Mouse (Mus musculus): ENCODE results near the gene Dcaf6. TPM values are rescaled to one million over a fixed set of nuclear protein-coding genes. Genes with fewer than 3 reads are reported as not detected.
"Not testable (repeated sequence)": the region's sequence is repeated elsewhere in the genome, so short reads cannot be mapped to it uniquely, and the experiment has no call there.

The Dcaf6 gene
- total RNA-seq, 1 experiment from 2014 or later: 22.0 TPM

DNA sequence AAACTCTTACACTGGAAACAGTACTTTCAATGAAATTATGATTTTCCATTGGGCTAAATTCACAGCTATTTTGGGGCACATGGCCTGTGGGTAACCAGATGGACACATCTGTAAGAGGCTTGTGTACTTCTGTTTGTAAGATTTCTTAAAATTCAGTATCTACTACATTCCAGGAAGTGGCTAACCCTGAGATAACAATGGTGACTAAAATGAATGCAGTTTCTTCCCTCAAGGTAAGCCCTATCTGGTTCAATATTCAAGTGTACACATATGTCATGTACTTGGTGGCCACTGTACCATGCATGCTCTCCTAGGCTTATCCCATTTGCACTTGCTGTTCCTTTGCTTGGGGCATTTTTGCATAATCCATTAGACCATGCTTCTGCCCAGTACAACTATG is 129.4 kb downstream of the Dcaf6 start:
- ATAC-seq (ENCODE audit: extremely low read depth, insufficient number of reproducible peaks, low FRiP score, poor library complexity, severe bottlenecking): no peak

GRCm38 (mm10) chr1:165328384-165329289 is 131.6 kb downstream of the Dcaf6 start:
- ATAC-seq (ENCODE audit: extremely low read depth, insufficient number of reproducible peaks, low FRiP score, poor library complexity, severe bottlenecking): not testable (repeated sequence)

DNA sequence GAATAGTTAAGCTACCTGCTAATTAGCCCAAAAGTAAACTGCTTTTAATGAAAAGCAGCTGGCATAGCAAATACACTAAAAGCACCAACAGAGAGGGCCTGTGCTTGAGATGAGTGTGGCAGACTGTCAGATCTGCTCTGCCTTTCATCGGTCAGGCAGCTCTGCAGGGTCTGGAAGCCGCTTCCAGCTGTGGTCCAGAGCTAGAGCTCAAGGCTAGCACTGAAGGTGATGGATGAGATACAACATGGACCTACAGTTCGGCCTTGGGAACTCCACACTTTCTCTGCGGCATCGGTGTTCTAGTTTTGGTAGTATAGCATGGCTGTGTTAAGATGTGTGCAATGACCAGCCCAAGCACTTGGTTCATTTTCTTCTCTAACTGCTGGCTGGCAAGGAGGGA is 132.4 kb downstream of the Dcaf6 start:
- no peak for ATAC-seq (ENCODE audit: extremely low read depth, insufficient number of reproducible peaks, low FRiP score, poor library complexity, severe bottlenecking)

DNA sequence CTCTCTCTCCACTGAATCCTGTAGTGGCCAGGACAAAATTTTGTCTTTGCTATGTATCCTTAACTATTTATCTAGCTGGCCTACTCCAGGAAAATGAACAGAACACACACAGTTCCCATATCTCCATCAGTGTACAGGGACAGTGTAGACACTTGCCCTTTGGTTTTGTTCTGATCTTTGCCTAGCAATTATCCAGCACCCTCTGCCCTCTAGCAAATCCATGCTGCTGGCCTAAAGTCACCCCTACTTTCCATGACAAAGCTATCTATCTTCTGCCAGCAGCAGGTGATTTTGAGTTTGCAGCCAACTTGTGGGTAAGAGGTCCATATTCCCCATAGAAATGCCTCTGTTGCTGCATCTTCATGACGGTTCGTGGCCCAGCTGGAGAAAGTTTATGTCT is 132.9 kb downstream of the Dcaf6 start:
- ATAC-seq (ENCODE audit: extremely low read depth, insufficient number of reproducible peaks, low FRiP score, poor library complexity, severe bottlenecking): no peak

- no peak for ATAC-seq (ENCODE audit: extremely low read depth, insufficient number of reproducible peaks, low FRiP score, poor library complexity, severe bottlenecking)
Measured at GRCm38 (mm10) chr1:165322934-165323333, 137.3 kb downstream of the Dcaf6 start.

DNA sequence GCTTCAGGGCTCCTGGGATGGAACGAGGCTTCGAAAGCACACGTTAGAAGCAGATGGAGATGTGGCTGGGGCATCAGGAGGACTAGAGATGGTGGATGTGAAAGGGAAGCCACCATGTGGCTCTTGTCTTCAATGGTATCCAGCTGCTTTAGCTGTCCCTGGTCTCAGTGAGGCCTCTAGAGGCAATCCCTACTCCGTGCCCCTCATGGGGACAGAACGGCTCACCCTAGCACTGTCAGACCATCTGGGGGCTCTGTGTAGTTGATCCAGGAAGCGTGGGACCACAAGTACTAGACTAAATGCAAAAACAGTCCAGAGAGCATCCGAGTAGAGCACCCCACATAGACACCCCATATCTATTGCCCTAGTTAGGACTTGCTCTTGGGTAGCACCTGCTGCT is 138.4 kb downstream of the Dcaf6 start:
- ATAC-seq (ENCODE audit: extremely low read depth, insufficient number of reproducible peaks, low FRiP score, poor library complexity, severe bottlenecking): no peak

GRCm38 (mm10) chr1:165321393-165321861 is 138.8 kb downstream of the Dcaf6 start:
- no peak for ATAC-seq (ENCODE audit: extremely low read depth, insufficient number of reproducible peaks, low FRiP score, poor library complexity, severe bottlenecking)

GRCm38 (mm10) chr1:165320141-165320934 is 139.9 kb downstream of the Dcaf6 start:
- no peak for ATAC-seq (ENCODE audit: extremely low read depth, insufficient number of reproducible peaks, low FRiP score, poor library complexity, severe bottlenecking)

DNA sequence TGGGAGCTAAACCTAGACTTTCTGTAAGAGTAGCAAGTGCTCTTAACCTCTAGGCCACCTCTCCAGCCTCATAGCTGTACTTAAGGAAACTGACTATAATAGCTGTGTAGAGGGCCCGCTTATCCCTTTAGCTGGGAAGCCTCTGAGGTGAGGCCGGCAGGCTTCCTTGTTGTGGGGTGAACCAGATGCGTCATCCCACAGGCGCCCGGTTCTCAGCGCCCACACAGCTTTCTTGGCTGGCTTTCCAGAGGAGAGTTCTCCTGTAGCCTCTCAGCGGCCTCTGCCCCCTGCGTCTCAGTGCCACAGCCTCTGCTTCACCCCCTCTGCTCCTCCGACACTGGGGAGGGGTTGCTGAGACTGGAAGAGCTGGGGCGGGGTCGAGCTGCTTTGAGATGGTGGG is 143.9 kb downstream of the Dcaf6 start:
- ATAC-seq (ENCODE audit: extremely low read depth, insufficient number of reproducible peaks, low FRiP score, poor library complexity, severe bottlenecking): no peak

- no peak for ATAC-seq (ENCODE audit: extremely low read depth, insufficient number of reproducible peaks, low FRiP score, poor library complexity, severe bottlenecking)
Measured at GRCm38 (mm10) chr1:165308180-165308579, 152.1 kb downstream of the Dcaf6 start.

GRCm38 (mm10) chr1:165304341-165304740 is 155.9 kb downstream of the Dcaf6 start:
- no peak for ATAC-seq (ENCODE audit: extremely low read depth, insufficient number of reproducible peaks, low FRiP score, poor library complexity, severe bottlenecking)

- no peak for ATAC-seq (ENCODE audit: extremely low read depth, insufficient number of reproducible peaks, low FRiP score, poor library complexity, severe bottlenecking)
Measured at GRCm38 (mm10) chr1:165303209-165303608, 157.1 kb downstream of the Dcaf6 start.

GRCm38 (mm10) chr1:165302455-165303208 is 157.6 kb downstream of the Dcaf6 start:
- ATAC-seq (ENCODE audit: extremely low read depth, insufficient number of reproducible peaks, low FRiP score, poor library complexity, severe bottlenecking): no peak

DNA sequence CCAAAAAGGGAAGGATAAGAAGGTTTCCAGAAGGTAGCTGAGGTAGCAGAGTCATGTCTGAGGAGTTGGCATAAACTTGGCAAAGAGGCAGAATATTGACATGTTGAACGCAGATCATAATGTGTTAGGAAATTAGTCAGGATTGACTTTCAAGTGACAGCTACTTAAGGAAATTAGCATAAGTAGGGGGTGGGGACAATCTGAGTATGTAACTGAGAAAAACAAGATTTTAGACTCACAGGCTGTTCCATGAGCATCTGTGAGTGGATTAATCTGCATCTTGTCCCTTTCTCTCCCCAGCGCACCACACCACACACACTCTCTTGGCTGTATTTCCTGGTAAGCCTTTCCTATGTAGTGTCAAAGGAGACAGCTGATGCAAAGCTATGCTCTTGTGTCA is 158.7 kb downstream of the Dcaf6 start:
- ATAC-seq (ENCODE audit: extremely low read depth, insufficient number of reproducible peaks, low FRiP score, poor library complexity, severe bottlenecking): no peak

DNA sequence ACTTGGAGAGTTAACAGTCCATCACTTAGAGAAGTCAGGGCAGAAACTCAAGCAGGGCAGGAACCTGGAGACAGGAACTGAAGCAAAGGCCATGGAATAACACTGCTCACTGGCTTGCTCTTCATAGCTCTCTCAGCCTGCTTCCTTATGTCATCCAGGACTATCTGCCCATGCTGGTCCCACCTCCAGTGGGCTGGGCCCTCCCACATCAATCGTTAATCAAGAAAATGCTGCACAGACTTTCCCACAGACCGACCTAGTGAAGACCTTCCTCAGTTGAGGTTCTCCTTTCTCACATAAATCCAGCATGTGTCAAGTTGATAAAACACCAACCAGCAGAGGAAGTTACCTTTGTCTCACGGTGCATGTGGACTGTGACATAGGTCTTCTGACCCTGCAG is 159.2 kb downstream of the Dcaf6 start:
- no peak for ATAC-seq (ENCODE audit: extremely low read depth, insufficient number of reproducible peaks, low FRiP score, poor library complexity, severe bottlenecking)

GRCm38 (mm10) chr1:165295489-165295888 is 164.8 kb downstream of the Dcaf6 start, which contains the start of gene Gpr161:
Gpr161 (plus strand) TSS chr1:165295789.
- no peak for ATAC-seq (ENCODE audit: extremely low read depth, insufficient number of reproducible peaks, low FRiP score, poor library complexity, severe bottlenecking)

GRCm38 (mm10) chr1:165291606-165292005 is 168.7 kb downstream of the Dcaf6 start:
- no peak for ATAC-seq (ENCODE audit: extremely low read depth, insufficient number of reproducible peaks, low FRiP score, poor library complexity, severe bottlenecking)

- no peak for ATAC-seq (ENCODE audit: extremely low read depth, insufficient number of reproducible peaks, low FRiP score, poor library complexity, severe bottlenecking)
Measured at GRCm38 (mm10) chr1:165289831-165290230, 170.4 kb downstream of the Dcaf6 start.

DNA sequence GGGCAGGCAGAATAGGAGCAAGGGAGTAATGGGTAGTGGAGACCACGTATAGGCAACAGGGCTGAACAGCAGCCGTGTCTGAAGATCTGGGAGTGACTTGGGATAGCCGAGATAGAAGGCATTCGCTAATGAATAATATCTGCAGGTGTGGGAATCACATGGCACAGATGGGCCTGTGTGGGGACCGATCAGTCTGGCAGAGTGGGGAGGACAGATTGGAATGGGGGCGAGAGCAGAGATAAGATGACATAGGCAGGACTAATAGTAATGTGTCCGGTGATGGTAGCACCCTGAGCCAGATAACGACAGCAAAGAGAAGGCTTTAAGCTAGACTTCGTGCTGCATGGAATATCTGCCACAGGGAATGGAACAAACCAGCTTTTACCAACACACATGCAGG is 172.1 kb downstream of the Dcaf6 start:
- ATAC-seq (ENCODE audit: extremely low read depth, insufficient number of reproducible peaks, low FRiP score, poor library complexity, severe bottlenecking): no peak
